Mouse (Mus musculus): ENCODE measurements around the gene Nfic.

DNA sequence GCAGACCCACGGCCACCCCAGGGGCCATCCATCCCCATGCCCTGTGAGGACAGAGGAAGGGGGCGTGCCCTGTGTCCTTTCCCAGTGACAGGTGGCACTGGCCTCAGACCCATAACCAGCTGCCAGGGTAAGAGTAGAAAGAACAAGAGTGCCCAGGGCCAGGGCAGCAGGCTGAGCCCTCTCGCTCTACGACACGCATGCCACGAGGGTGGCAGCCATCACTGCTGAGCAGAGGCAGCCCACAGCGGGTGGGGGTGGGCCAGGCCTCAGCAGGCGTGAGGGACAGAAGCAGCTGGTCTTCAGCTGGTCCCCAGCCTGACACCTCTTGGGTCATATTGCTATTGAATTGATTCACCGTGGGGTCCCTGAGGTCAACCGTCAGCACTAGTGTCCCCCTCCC lies 31.1 kb upstream of the Nfic start:
- TF ChIP-seq POLR2A (IDR thresholded peaks at IDR 0.05; ENCODE audit: low read depth, low read length) (no peak), CTCF (IDR thresholded peaks at IDR 0.05; ENCODE audit: extremely low read depth, insufficient read length, insufficient replicate concordance, low read depth, low read length) (no peak)
